Mouse (Mus musculus) cortical plate, adult 2 months (tissue): ENCODE results near the gene Fbxo27. TPM values are rescaled to one million over a fixed set of nuclear protein-coding genes. Genes with fewer than 3 reads are reported as not detected.
"Not testable (repeated sequence)": the region's sequence is repeated elsewhere in the genome, so short reads cannot be mapped to it uniquely, and the experiment has no call there.

ENCODE experiments used
- H3K27ac ChIP-seq: fragments of 200-500 bp; 2 replicates; pipeline ENCODE4 v1.5.1; 2012; ENCODE audit warnings: low read length, control low read depth, inconsistent platforms; ENCODE audit not compliant: insufficient read depth
- H3K4me1 ChIP-seq: fragments of 200-500 bp; 2 replicates; pipeline ENCODE4 v1.6.1; 2011; ENCODE audit warnings: low read length; ENCODE audit not compliant: control insufficient read depth, insufficient read depth
- H3K4me3 ChIP-seq: fragments of 200-500 bp; 2 replicates; pipeline ENCODE4 v1.5.1; 2011; ENCODE audit warnings: mild to moderate bottlenecking, low read length, control low read depth; ENCODE audit not compliant: insufficient read depth
- CTCF ChIP-seq: fragments of 200-500 bp; IDR thresholded peaks from 2 replicates; pipeline ENCODE4 v1.5.1; 2011; ENCODE audit warnings: mild to moderate bottlenecking, control low read depth, low read length; ENCODE audit not compliant: insufficient read depth; ENCODE audit errors: extremely low read depth
- POLR2A ChIP-seq: fragments of 200-500 bp; IDR thresholded peaks from 2 replicates; pipeline ENCODE4 v1.6.1; 2011; ENCODE audit warnings: mild to moderate bottlenecking, low read length, control low read depth; ENCODE audit not compliant: insufficient read depth; ENCODE audit errors: extremely low read depth
- polyA plus RNA-seq: library from polyadenylated mRNA; depleted of rRNA; stranded (reverse); fragments of >200 nt; gene quantifications from 2 replicates; pipeline ENCODE4 v1.2.3, GENCODE M21; 2012

Fbxo27 gene
- polyA plus RNA-seq, 1 experiment: 37.5 TPM

DNA sequence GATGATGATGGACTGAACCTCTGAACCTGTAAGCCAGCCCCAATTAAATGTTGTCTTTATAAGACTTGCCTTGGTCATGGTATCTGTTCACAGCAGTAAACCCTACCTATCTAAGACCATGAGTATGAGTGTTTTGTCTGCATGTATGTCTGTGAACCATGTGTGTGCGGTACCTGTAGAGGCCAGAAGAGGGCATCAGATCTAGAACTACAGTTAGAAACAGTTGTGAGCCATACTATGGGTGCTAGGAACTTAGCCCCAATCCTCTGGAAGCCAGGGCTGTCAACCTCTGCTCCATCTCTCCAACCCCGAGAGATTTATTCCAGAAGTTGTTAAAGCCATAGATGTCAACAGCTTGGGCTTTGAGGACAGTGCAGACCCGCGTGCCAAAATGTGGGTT, 7.6 kb downstream of the Fbxo27 start:
- TF ChIP-seq CTCF (no peak), POLR2A (no peak)
- Histone ChIP-seq H3K4me1 (no peaks in the 10 kb centered on the region), H3K4me3 (no peak overlapping the region), H3K27ac (no peak overlapping the region)

- not testable (repeated sequence) for H3K4me1 ChIP-seq, H3K4me3 ChIP-seq, H3K27ac ChIP-seq
Measured at GRCm38 (mm10) chr7:28701306-28701705, 8.7 kb downstream of the Fbxo27 start.

DNA sequence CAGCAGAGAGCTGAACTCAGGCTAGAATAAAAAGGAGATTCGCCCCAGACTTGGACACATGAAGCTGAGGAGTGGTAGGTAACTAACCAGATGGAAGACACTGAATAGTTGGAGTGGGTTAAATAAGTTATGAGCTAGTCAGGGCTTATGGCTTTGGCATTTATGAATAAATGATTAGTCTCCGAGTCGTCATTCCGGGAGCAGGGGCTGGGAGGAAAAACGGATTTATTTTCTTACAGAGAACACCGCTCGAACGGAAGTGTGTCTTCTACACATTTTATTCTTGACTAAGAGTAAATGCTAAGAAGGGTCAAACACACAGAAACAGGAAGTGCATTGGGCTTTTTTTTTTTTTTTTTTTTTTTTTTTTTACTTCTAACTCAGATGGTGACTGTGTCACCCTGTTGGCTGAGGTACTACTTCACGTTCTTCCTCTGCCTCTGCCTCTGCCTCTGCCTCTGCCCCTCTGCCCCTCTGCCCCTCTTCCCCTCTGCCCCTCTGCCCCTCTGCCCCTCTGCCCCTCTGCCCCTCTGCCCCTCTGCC, 10.0 kb downstream of the Fbxo27 start:
- no peak for TF ChIP-seq CTCF
- TF ChIP-seq POLR2A: no peak
- Histone ChIP-seq H3K4me3 (no peak overlapping the region), H3K4me1 (no peaks in the 10 kb centered on the region), H3K27ac (no peak overlapping the region)

- Histone ChIP-seq H3K4me1 (no peaks in the 10 kb centered on the region; the same call in none of the 2 replicates), H3K27ac (no peak overlapping the region)
- TF ChIP-seq POLR2A (no peak), CTCF (no peak)
Measured at GRCm38 (mm10) chr7:28709454-28709853, 16.8 kb downstream of the Fbxo27 start.

DNA sequence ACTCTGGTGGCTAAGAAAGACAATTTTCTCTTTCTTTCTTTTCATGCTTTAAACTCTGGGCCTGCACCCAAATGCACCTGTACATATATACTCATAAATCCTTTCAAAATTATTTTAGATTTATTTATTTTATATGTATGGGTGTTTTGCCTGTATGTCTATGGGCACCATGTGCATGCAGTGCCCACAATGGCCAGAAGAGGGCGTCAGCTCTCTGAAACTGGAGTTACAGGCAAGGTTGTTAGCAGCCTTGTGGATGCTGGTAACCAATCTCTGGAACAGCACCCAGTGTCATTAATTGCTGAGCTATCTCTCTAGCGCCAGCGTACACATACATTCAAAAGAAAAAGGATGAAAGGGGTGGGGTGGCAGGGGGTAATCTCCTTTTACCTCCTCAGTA, 18.3 kb downstream of the Fbxo27 start:
- no peak overlapping the region for H3K27ac ChIP-seq
- no peaks in the 10 kb centered on the region; the same call in none of the 2 replicates for H3K4me1 ChIP-seq
- no peak overlapping the region for H3K4me3 ChIP-seq
- TF ChIP-seq CTCF (no peak), POLR2A (no peak)

More at GRCm38 (mm10) chr7:28709454-28709853, 16.8 kb downstream of the Fbxo27 start:
- H3K4me3 ChIP-seq: no peak overlapping the region

GRCm38 (mm10) chr7:28714667-28715066, 22.0 kb downstream of the Fbxo27 start:
- TF ChIP-seq POLR2A (no peak), CTCF (no peak)
- no peak overlapping the region for H3K27ac ChIP-seq

GRCm38 (mm10) chr7:28715598-28715997, 22.9 kb downstream of the Fbxo27 start:
- Histone ChIP-seq H3K27ac (no peak overlapping the region), H3K4me1 (no peaks in the 10 kb centered on the region; the same call in none of the 2 replicates), H3K4me3 (no peak overlapping the region)
- no peak for TF ChIP-seq CTCF
- no peak for TF ChIP-seq POLR2A

More at GRCm38 (mm10) chr7:28714667-28715066, 22.0 kb downstream of the Fbxo27 start:
- no peaks in the 10 kb centered on the region; the same call in none of the 2 replicates for H3K4me1 ChIP-seq
- H3K4me3 ChIP-seq: no peak overlapping the region

- peak within 1 kb of the TSS; percentile 31 for H3K4me3 ChIP-seq
- TF ChIP-seq POLR2A: no peak
- TF ChIP-seq CTCF: no peak
- H3K27ac ChIP-seq: no peak within 1 kb of the TSS
- no peaks in the 10 kb centered on the region; the same call in none of the 2 replicates for H3K4me1 ChIP-seq
Measured at GRCm38 (mm10) chr7:28716590-28717281, 24.1 kb downstream of the Fbxo27 start, which contains the start of gene Fbxo17. Gene Fbxo17 (plus strand): TSS chr7:28716804.

DNA sequence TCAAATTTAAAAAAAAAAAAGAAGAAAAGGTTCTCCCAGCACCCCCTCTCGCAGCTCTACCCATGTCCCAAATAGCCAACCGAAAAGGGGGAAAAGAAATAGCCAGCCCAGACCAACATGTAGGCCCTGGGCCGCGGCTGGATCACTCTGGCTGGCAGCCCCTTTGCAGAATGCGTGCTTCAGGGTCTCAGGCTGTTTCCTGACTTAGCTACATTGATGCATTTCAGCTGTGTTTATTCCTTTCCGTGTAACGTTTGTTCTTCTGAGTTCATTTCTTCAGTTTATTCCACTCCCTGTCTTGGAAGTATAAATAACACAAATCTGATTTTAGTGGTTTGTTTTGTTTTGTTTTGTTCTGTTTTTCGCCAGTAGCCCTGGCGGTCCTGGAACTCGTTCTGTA, 25.1 kb downstream of the Fbxo27 start:
- H3K4me3 ChIP-seq: no peak overlapping the region
- H3K27ac ChIP-seq: no peak overlapping the region
- no peak for TF ChIP-seq CTCF
- TF ChIP-seq POLR2A: no peak
- no peaks in the 10 kb centered on the region; the same call in none of the 2 replicates for H3K4me1 ChIP-seq

DNA sequence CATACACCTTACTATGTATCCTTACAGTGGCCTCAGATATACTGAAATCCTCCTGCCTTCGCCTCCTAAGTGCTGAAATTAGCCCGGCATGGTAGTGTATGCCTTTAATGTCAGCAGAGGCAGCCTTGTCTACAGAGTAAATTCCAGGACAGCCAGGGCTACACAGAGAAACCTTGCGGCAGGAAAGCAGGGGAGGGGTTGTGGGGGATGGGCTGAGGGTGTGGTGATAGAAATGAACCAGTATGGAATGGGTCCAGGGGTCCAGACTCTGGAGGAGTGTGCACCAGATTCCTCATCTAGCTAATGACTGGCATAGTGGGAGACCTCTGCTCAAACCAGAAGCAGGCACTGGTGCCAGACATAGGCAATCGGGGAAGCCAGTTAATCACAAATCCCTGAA, 26.5 kb downstream of the Fbxo27 start:
- Histone ChIP-seq H3K4me3 (no peak overlapping the region), H3K4me1 (no peaks in the 10 kb centered on the region; the same call in none of the 2 replicates), H3K27ac (no peak overlapping the region)
- TF ChIP-seq CTCF: no peak
- no peak for TF ChIP-seq POLR2A
